12 mouse cellular contexts compared by ENCODE assay signal in the genomic region with DNA sequence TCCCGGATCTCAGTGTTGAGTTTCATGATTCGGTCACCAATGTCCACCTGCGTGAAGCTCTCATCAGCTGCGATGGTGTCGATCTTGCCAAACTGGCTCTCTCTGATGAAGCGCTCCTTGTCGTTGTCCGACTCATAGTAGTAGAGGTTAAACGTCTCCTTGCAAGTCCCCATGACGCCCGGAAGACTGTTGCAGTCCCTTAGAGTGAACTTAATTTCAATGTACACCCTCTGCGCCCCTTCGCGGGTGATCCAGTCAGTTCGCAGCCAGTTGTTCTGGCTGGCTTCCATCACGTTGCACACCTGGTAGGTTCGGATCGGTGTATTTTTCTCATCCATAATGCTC. TPM values are rescaled to one million over a fixed set of nuclear protein-coding genes. Genes with fewer than 3 reads are reported as not detected.
DNase-seq lines count a peak whose midpoint lies in the region; ATAC-seq and TF ChIP-seq lines count a peak whose summit lies in the region.
"Had no signal": no experiment of that assay in that cellular context is flagged by ENCODE, and none has a peak within 500 bp of the region (broad histone marks: within the 10 kb centered on the region; RNA-seq: fewer than 3 reads in every experiment).

No protein-coding gene starts in this region.

- no peak for ATAC-seq in forebrain, embryonic 15.5 days (replicated peaks)
- no peak for ATAC-seq in limb, embryonic 14.5 days (ENCODE audit: low FRiP score, low read depth)
- ATAC-seq in cerebellum, adult (ENCODE audit: insufficient number of reproducible peaks, low FRiP score, low TSS enrichment) = no peak
- ATAC-seq: liver, postnatal 0 days had no signal

- TF ChIP-seq POLR2A in CH12.LX (IDR thresholded peaks at IDR 0.05; ENCODE audit: low read depth, low read length) = no peak
- no peak for TF ChIP-seq POLR2A in brain, embryonic 14.5 days (IDR thresholded peaks at IDR 0.05; ENCODE audit: borderline replicate concordance, extremely low read depth, insufficient read depth, insufficient read length, poor library complexity, severe bottlenecking)
- TF ChIP-seq POLR2A in limb, embryonic 14.5 days (IDR thresholded peaks at IDR 0.05; ENCODE audit: borderline replicate concordance, extremely low read depth, insufficient read depth, insufficient read length) = no peak

- H3K4me3 ChIP-seq in CH12.LX (replicated peaks in 1 of 3; ENCODE audit: low read depth in 2 of 3, low read length in 2 of 3, poor library complexity in 1 of 3) = peak overlapping the region in 2 of 3 experiments; percentile 27 to 40
- peak overlapping the region; percentile 35 for H3K4me3 ChIP-seq in forebrain, embryonic 15.5 days
- H3K4me3 ChIP-seq in limb, embryonic 14.5 days (replicated peaks; ENCODE audit: low read length) = peak overlapping the region; percentile 5; the same call in 1 of the 2 replicates
- H3K4me3 ChIP-seq: megakaryocyte, embryonic 14.5 days had no signal

- H3K79me2 ChIP-seq in CH12.LX (replicated peaks; ENCODE audit: control insufficient read depth, extremely low read depth, insufficient read depth, poor library complexity, severe bottlenecking) = peaks cover 47% of the 10 kb centered on the region

- no peak for TF ChIP-seq RAD21 in CH12.LX (IDR thresholded peaks at IDR 0.05; ENCODE audit: low read depth, low read length)

- dilution Hi-C loops in CH12.LX (cut with MboI; ENCODE audit: extremely low pct_ligation_motif_present, extremely low pct_unique_long_range_greater_than_20kb, low sequenced_read_pairs) = no loop called here

- H3K27ac ChIP-seq in CH12.LX (ENCODE audit: insufficient read depth, low read depth) = peak overlapping the region; percentile 65
- H3K27ac ChIP-seq in forebrain, embryonic 15.5 days (replicated peaks) = peak overlapping the region; percentile 64
- no peak overlapping the region for H3K27ac ChIP-seq in limb, embryonic 14.5 days (replicated peaks; ENCODE audit: low read depth, low read length)

- no peaks in the 10 kb centered on the region for H3K27me3 ChIP-seq in CH12.LX (replicated peaks)
- H3K27me3 ChIP-seq in forebrain, embryonic 15.5 days = no peaks in the 10 kb centered on the region
- no peaks in the 10 kb centered on the region for H3K27me3 ChIP-seq in limb, embryonic 14.5 days (ENCODE audit: control insufficient read depth, insufficient read depth, low read length)
- H3K27me3 ChIP-seq: megakaryocyte, embryonic 14.5 days had no signal

- TF ChIP-seq EP300 in CH12.LX (IDR thresholded peaks at IDR 0.05; ENCODE audit: low read length) = no peak

- DNase-seq in CH12.LX (ENCODE audit: extremely low read depth) = no peak
- peak; percentile 50 for DNase-seq in brain, embryonic 14.5 days (ENCODE audit: low read depth)
- DNase-seq in limb, embryonic 14.5 days (ENCODE audit: low spot score) = no peak
- no peak for DNase-seq in heart, postnatal 10 days
- DNase-seq in right cerebral cortex, postnatal 14 days = no peak
- DNase-seq: adrenal gland, postnatal 10 days; cerebellum, adult 11-12 months; liver, postnatal 0 days had no signal

- no peak for TF ChIP-seq CTCF in CH12.LX (conservative IDR thresholded peaks at IDR 0.05 in 1 of 2, IDR thresholded peaks at IDR 0.05 in 1 of 2; ENCODE audit: low read depth in 2 of 2, low read length in 2 of 2)
- TF ChIP-seq CTCF in brain, embryonic 14.5 days (IDR thresholded peaks at IDR 0.05; ENCODE audit: borderline replicate concordance, extremely low read depth, insufficient read depth, insufficient read length) = no peak

- peaks cover 8 to 15% of the 10 kb centered on the region in 2 experiments for H3K36me3 ChIP-seq in CH12.LX (replicated peaks in 1 of 2; ENCODE audit: control insufficient read depth in 1 of 2, insufficient read depth in 1 of 2, low read length in 1 of 2)
- no peaks in the 10 kb centered on the region for H3K36me3 ChIP-seq in forebrain, embryonic 15.5 days
- peaks cover 63% of the 10 kb centered on the region for H3K36me3 ChIP-seq in limb, embryonic 14.5 days (ENCODE audit: control insufficient read depth, insufficient read depth, low read length)

- in situ Hi-C loops in CH12.LX (cut with MboI; ENCODE audit: low pct_ligation_motif_present, low pct_unique_long_range_greater_than_20kb, low sequenced_read_pairs) = loop anchor here (25.0 kb wide), 2 partner anchors 320 to 420 kb away; no protein-coding TSS in a partner anchor

- H3K4me1 ChIP-seq in CH12.LX (ENCODE audit: control insufficient read depth in 1 of 2, insufficient read depth in 2 of 2) = peaks cover 0 to 87% of the 10 kb centered on the region in 2 experiments; a peak in 2 of 4 replicates
- H3K4me1 ChIP-seq in forebrain, embryonic 15.5 days = peaks cover 93% of the 10 kb centered on the region
- peaks cover 56% of the 10 kb centered on the region for H3K4me1 ChIP-seq in limb, embryonic 14.5 days (ENCODE audit: control insufficient read depth, insufficient read depth, low read length)
- H3K4me1 ChIP-seq: megakaryocyte, embryonic 14.5 days had no signal

- intact Hi-C loops in heart, postnatal 10 days (cut with DNase I) = no loop called here

- WGBS in forebrain, embryonic 15.5 days = 49% methylated on average over 18 of the region's 18 CpGs
- whole genome bisulfite sequencing in limb, embryonic 14.5 days = 81% methylated on average over 18 of the region's 18 CpGs

- H3K9ac ChIP-seq in CH12.LX (ENCODE audit: insufficient read depth, low read depth) = peak overlapping the region; percentile 3; the same call in 1 of the 2 replicates
- H3K9ac ChIP-seq in forebrain, embryonic 15.5 days (replicated peaks) = peak overlapping the region; percentile 22; the same call in 1 of the 2 replicates
- H3K9ac ChIP-seq in limb, embryonic 14.5 days (ENCODE audit: low read depth, low read length, severe bottlenecking) = no peak overlapping the region
- H3K9ac ChIP-seq: liver, postnatal 0 days had no signal

- H3K4me2 ChIP-seq in CH12.LX (ENCODE audit: insufficient read depth, low read depth, poor library complexity, severe bottlenecking) = peak overlapping the region; percentile 55
- peak overlapping the region; percentile 57 for H3K4me2 ChIP-seq in forebrain, embryonic 15.5 days (replicated peaks)
- 0 out of 2 replicates have a peak overlapping the region, but pooled peaks have one; percentile 41 for H3K4me2 ChIP-seq in limb, embryonic 14.5 days (replicated peaks; ENCODE audit: low read depth, low read length, severe bottlenecking)
- H3K4me2 ChIP-seq: heart, embryonic 11.5 days had no signal

- no peaks in the 10 kb centered on the region for H3K9me3 ChIP-seq in CH12.LX (replicated peaks; ENCODE audit: low read length)
- no peaks in the 10 kb centered on the region for H3K9me3 ChIP-seq in forebrain, embryonic 15.5 days
- no peaks in the 10 kb centered on the region for H3K9me3 ChIP-seq in limb, embryonic 14.5 days (ENCODE audit: control insufficient read depth, low read length)

TF ChIP-seq in CH12.LX, 34 proteins besides CTCF, POLR2A, EP300 and RAD21:
- TF ChIP-seq PAX5 (IDR thresholded peaks at IDR 0.05; ENCODE audit: low read length) = no peak
- TF ChIP-seq MAX (IDR thresholded peaks at IDR 0.05; ENCODE audit: low read length) = no peak
- no peak for TF ChIP-seq SIN3A (IDR thresholded peaks at IDR 0.05; ENCODE audit: low read length)
- TF ChIP-seq ZNF384 (IDR thresholded peaks at IDR 0.05; ENCODE audit: low read depth, low read length) = no peak
- no peak for TF ChIP-seq NELFE (IDR thresholded peaks at IDR 0.05; ENCODE audit: low read depth, low read length)
- TF ChIP-seq MYC (IDR thresholded peaks at IDR 0.05; ENCODE audit: low read depth, low read length) = no peak
- no peak for TF ChIP-seq ELF1 (IDR thresholded peaks at IDR 0.05; ENCODE audit: low read depth, low read length)
- no peak for TF ChIP-seq MXI1 (IDR thresholded peaks at IDR 0.05; ENCODE audit: low read depth, low read length)

RNA-seq across cellular contexts. Expression of a gene that starts 8.1 kb away (rescaled TPM):
- total RNA-seq in CH12.LX (2012; rRNA removed) = 16.1 and 26.0 TPM in 2 replicates
- total RNA-seq in CH12.LX (2014; rRNA removed) = 12.1 and 13.0 TPM in 2 replicates
- 3.8 and 3.9 TPM in 2 replicates for polyA plus RNA-seq in CH12.LX (2012; ENCODE audit: insufficient read length, low read depth)
- 56.5 and 61.0 TPM in 2 replicates for polyA plus RNA-seq in brain, embryonic 14.5 days (2012; rRNA removed)
- 93.3 and 95.7 TPM in 2 replicates for polyA plus RNA-seq in forebrain, embryonic 15.5 days (2015; fragmentation: Nextera tagmentation; extraction: Ambion mirVana)
- polyA plus RNA-seq in limb, embryonic 14.5 days (2012; rRNA removed) = 34.5 and 45.8 TPM in 2 replicates
- polyA plus RNA-seq in limb, embryonic 14.5 days (2014; fragmentation: Nextera tagmentation; extraction: Ambion mirVana) = 53.5 and 63.0 TPM in 2 replicates
- 10 to 100 TPM; 19.3 to 24.0 TPM for total RNA-seq in heart, postnatal 10 days (2021)
